Mouse (Mus musculus): ENCODE data around the gene Cux1.

- TF ChIP-seq CTCF (IDR thresholded peaks at IDR 0.05; ENCODE audit: borderline replicate concordance, control insufficient read depth, extremely low read depth, insufficient read depth, low read length, poor library complexity): no peak
- no peak for TF ChIP-seq POLR2A (IDR thresholded peaks at IDR 0.05; ENCODE audit: control insufficient read depth, extremely low read depth, insufficient read depth, low read length, poor library complexity)
These were observed 16.6 kb downstream of the Cux1 start for GRCm38 (mm10) chr5:136550726-136551125.
